ENCODE assay signal across 24 mouse cellular contexts in the genomic region with DNA sequence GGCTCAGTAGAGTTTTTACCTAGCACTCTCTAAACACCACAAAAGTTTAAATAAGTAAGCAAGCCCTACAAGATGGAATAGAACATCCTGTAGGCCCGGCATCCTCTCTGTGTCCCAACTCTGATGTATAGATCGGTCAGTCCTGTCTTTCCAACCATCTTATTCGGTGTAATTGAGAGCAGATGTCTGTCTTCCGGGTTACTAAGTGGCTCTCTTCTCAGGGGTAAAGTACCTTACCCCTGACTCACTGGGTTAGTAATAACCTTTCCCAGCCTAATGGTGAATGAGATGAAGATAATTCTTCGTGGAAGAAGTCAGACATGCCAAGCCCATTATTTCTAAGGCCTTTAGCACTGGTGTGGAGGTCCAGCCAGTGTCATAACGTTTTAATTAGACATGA. TPM values are rescaled to one million over a fixed set of nuclear protein-coding genes. Genes with fewer than 3 reads are reported as not detected.
DNase-seq lines count a peak whose midpoint lies in the region; ATAC-seq and TF ChIP-seq lines count a peak whose summit lies in the region.
"Had no signal": no experiment of that assay in that cellular context is flagged by ENCODE, and none has a peak within 500 bp of the region (broad histone marks: within the 10 kb centered on the region; RNA-seq: fewer than 3 reads in every experiment).

No protein-coding gene starts in this region.

- no peak overlapping the region for H3K4me2 ChIP-seq in midbrain, embryonic 11.5 days
- H3K4me2 ChIP-seq: embryonic facial prominence, embryonic 13.5 days; embryonic facial prominence, embryonic 15.5 days; forebrain, embryonic 12.5 days had no signal

- DNase-seq in MN1 (ENCODE audit: low spot score) (peak; percentile 16), NIH3T3 (ENCODE audit: low read depth) (peak; percentile 77)
- DNase-seq in right cerebral cortex, postnatal 10 days (ENCODE audit: low spot score in 2 of 2): no peak
- DNase-seq in midbrain, embryonic 11.5 days (ENCODE audit: low spot score, missing footprints): no peak
- DNase-seq: adrenal gland, postnatal 10 days; adrenal gland, postnatal 36 days; B cell, adult 2 months; cerebellum, adult 11-12 months; cerebellum, adult 2 months; cerebellum, adult 9-10 months; cerebellum, postnatal 10 days; cerebellum, postnatal 25 days had no signal

- ATAC-seq in midbrain, embryonic 11.5 days (ENCODE audit: low FRiP score): no peak
- ATAC-seq in erythroid progenitor cell, adult 5-6 weeks (replicated peaks; ENCODE audit: low FRiP score, poor library complexity, severe bottlenecking): no peak
- ATAC-seq: activated CD4-positive, CD25-positive, alpha-beta regulatory T cell, adult 4 months; CD4-positive, CD25-positive, alpha-beta regulatory T cell, adult 4 months; forebrain, embryonic 14.5 days; forebrain, embryonic 16.5 days had no signal

- H3K9me3 ChIP-seq in midbrain, embryonic 11.5 days (ENCODE audit: control insufficient read depth, low read length): no peaks in the 10 kb centered on the region
- H3K9me3 ChIP-seq: embryonic facial prominence, embryonic 13.5 days; embryonic facial prominence, embryonic 15.5 days; forebrain, embryonic 10.5 days; forebrain, embryonic 12.5 days; G1E had no signal

- peak overlapping the region; percentile 76; the same call in 1 of the 2 replicates for H3K27ac ChIP-seq in embryonic fibroblast, embryonic 13.5 days (ENCODE audit: insufficient read depth, low read length)
- no peak overlapping the region for H3K27ac ChIP-seq in midbrain, embryonic 11.5 days (ENCODE audit: low read depth, low read length)
- H3K27ac ChIP-seq: embryonic facial prominence, embryonic 13.5 days; embryonic facial prominence, embryonic 15.5 days; forebrain, embryonic 10.5 days; forebrain, embryonic 12.5 days had no signal

- H3K36me3 ChIP-seq in midbrain, embryonic 11.5 days (ENCODE audit: control insufficient read depth, insufficient read depth, low read length): peaks cover 11% of the 10 kb centered on the region

- TF ChIP-seq CTCF in embryonic fibroblast, embryonic 13.5 days (IDR thresholded peaks at IDR 0.05; ENCODE audit: borderline replicate concordance, insufficient read depth, low read length): no peak

- H3K4me3 ChIP-seq in embryonic fibroblast, embryonic 13.5 days (ENCODE audit: insufficient read depth, low read length): no peak overlapping the region
- H3K4me3 ChIP-seq in midbrain, embryonic 11.5 days (ENCODE audit: low read depth, low read length): no peak overlapping the region
- H3K4me3 ChIP-seq: embryonic facial prominence, embryonic 13.5 days; embryonic facial prominence, embryonic 15.5 days; forebrain, embryonic 10.5 days; forebrain, embryonic 12.5 days had no signal

- TF ChIP-seq POLR2A in embryonic fibroblast, embryonic 13.5 days (IDR thresholded peaks at IDR 0.05; ENCODE audit: low read depth, low read length): no peak

- H3K9ac ChIP-seq in midbrain, embryonic 11.5 days (ENCODE audit: low read length): no peak overlapping the region
- H3K9ac ChIP-seq: embryonic facial prominence, embryonic 15.5 days; forebrain, embryonic 12.5 days had no signal

- H3K4me1 ChIP-seq in embryonic fibroblast, embryonic 13.5 days (ENCODE audit: control insufficient read depth, insufficient read depth, low read length): peaks cover 19% of the 10 kb centered on the region
- peaks cover 3% of the 10 kb centered on the region; the same call in 1 of the 2 replicates for H3K4me1 ChIP-seq in midbrain, embryonic 11.5 days (ENCODE audit: control insufficient read depth, insufficient read depth, low read length)

- no peaks in the 10 kb centered on the region for H3K27me3 ChIP-seq in midbrain, embryonic 11.5 days (ENCODE audit: control insufficient read depth, insufficient read depth, low read length)
- H3K27me3 ChIP-seq: CH12.LX; embryonic facial prominence, embryonic 13.5 days; embryonic facial prominence, embryonic 15.5 days; forebrain, embryonic 12.5 days had no signal

- WGBS in midbrain, embryonic 11.5 days: 89% methylated on average over 6 of the region's 6 CpGs

RNA-seq across cellular contexts. Expression of a gene that starts 5.3 kb away (rescaled TPM):
- polyA plus RNA-seq in embryonic fibroblast, embryonic 13.5 days (2011; ENCODE audit: insufficient read length, low read depth, missing spikeins): 51.8 and 54.7 TPM in 2 replicates
- 73.5 and 77.5 TPM in 2 replicates for polyA plus RNA-seq in midbrain, embryonic 11.5 days (2014; fragmentation: Nextera tagmentation; extraction: Ambion mirVana)
- 7.6 and 8.4 TPM in 2 replicates for total RNA-seq in erythroid progenitor cell, adult 5-6 weeks (2015; ENCODE audit: low replicate concordance)
- 0.23 and 10.7 TPM in 2 replicates for total RNA-seq in erythroid progenitor cell, adult 5-6 weeks (2017; ENCODE audit: low replicate concordance)

RNA-seq across cellular contexts. Expression of a gene that starts 11.2 kb away (rescaled TPM):
- 0.32 TPM in 1 of 2 replicates, not detected in the other for polyA plus RNA-seq in embryonic fibroblast, embryonic 13.5 days (2011; ENCODE audit: insufficient read length, low read depth, missing spikeins)
- polyA plus RNA-seq in midbrain, embryonic 11.5 days (2014; fragmentation: Nextera tagmentation; extraction: Ambion mirVana): 0.70 and 0.81 TPM in 2 replicates
- total RNA-seq in erythroid progenitor cell, adult 5-6 weeks (2015; ENCODE audit: low replicate concordance): not detected in 2 replicates
- not detected in 2 replicates for total RNA-seq in erythroid progenitor cell, adult 5-6 weeks (2017; ENCODE audit: low replicate concordance)
- total RNA-seq: G1E had no signal
- polyA plus RNA-seq: G1E had no signal

RNA-seq across cellular contexts. Expression of a gene that starts 26.4 kb away (rescaled TPM):
- polyA plus RNA-seq in embryonic fibroblast, embryonic 13.5 days (2011; ENCODE audit: insufficient read length, low read depth, missing spikeins): 1.6 and 3.8 TPM in 2 replicates
- 1.5 and 1.8 TPM in 2 replicates for polyA plus RNA-seq in midbrain, embryonic 11.5 days (2014; fragmentation: Nextera tagmentation; extraction: Ambion mirVana)
- total RNA-seq in erythroid progenitor cell, adult 5-6 weeks (2015; ENCODE audit: low replicate concordance): 2.5 TPM in 1 of 2 replicates, not detected in the other
- total RNA-seq in erythroid progenitor cell, adult 5-6 weeks (2017; ENCODE audit: low replicate concordance): not detected in 2 replicates
- total RNA-seq: G1E had no signal
- polyA plus RNA-seq: activated CD4-positive, CD25-positive, alpha-beta regulatory T cell, adult 4 months; CD4-positive, CD25-positive, alpha-beta regulatory T cell, adult 4 months; forebrain, embryonic 16.5 days had no signal

Comparison
In these comparisons a context has a peak if more than half of its experiments do, and no peak if none do; other contexts are left out.
1. DNase-seq: peak in MN1 (single experiment) and NIH3T3 (single experiment); none in right cerebral cortex, postnatal 10 days (0 of 2) and midbrain, embryonic 11.5 days (single experiment).